Mouse (Mus musculus): Measurements from ENCODE around the gene Agt. TPM values are rescaled to one million over a fixed set of nuclear protein-coding genes. Genes with fewer than 3 reads are reported as not detected.

Gene Agt
- polyA plus RNA-seq, 1 experiment from 2014 or later = 0.18 TPM

DNA sequence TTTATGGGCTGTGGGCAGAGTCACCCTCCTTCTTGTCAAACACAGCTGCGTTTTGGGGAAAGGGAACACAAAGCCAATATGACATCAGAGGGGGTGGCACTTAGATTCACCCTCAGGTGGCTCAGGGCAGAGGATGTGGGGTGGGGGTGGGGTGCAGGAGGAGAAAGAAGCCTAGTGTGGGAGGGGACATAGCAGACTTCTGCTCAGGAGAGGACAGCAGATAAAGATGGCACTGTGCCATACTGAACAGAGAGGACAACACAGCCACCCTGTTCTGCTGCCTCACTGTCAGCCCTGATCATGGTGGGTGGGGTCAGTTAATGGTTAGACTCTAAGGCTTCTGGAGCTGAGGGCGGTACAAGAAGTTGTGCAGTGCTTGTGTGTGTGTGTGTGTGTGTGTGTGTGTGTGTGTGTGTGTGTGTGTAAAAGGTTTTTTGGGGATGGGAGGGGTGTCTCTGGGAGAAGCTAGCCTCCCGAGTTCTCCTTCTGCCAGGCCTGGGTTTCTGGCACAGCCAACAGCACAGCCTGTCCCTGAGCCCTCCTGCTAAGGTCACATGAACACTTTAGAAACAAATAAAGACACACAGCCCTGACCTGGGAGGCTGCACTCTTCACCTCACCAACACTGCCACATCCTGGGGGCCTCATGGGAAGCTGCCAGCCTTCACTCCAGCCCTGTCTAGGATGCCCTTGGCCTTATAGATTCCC is 16.4 kb upstream of the Agt start:
- WGBS = 38% methylated on average over 3 of the region's 3 CpGs

DNA sequence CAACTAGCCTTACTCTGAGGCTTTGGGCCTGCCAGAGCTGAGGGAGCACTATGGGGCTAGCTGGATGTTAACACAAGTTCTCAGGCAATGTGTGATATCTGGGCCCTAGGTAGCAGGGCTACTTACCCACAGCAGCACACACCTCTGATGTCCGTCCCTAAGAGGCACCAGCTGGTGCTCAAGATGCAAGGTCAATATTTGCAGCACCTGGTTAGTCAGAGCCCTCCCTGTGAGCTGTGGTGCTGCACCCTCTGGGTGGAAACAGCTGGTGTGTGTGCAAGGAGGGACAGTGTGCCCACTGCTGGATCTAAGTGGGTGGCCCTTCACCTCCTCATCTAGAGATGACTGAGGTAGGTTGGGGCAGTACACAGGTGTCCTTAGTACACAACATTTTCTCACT is 7.2 kb upstream of the Agt start:
- Histone ChIP-seq H3K4me3 (replicated peaks; ENCODE audit: low read length) (no peak overlapping the region), H3K9ac (replicated peaks; ENCODE audit: low read depth, low read length) (no peak overlapping the region), H3K36me3 (ENCODE audit: control insufficient read depth, insufficient read depth) (no peaks in the 10 kb centered on the region), H3K27ac (ENCODE audit: low read length) (no peak overlapping the region), H3K27me3 (replicated peaks; ENCODE audit: control insufficient read depth, insufficient read depth, low read length) (no peaks in the 10 kb centered on the region), H3K4me2 (ENCODE audit: low read length) (no peak overlapping the region), H3K4me1 (replicated peaks; ENCODE audit: control insufficient read depth, insufficient read depth, low read length) (0 out of 2 replicates have a peak, but pooled peaks cover under 1% of the 10 kb centered on the region), H3K9me3 (ENCODE audit: control insufficient read depth, low read length) (no peaks in the 10 kb centered on the region)
- 79% methylated on average over 1 of the region's 1 CpGs for WGBS
- ATAC-seq = no peak

More for the DNA sequence above, 16.4 kb upstream of the Agt start:
- H3K27me3 ChIP-seq (replicated peaks; ENCODE audit: control insufficient read depth, insufficient read depth, low read length) = no peaks in the 10 kb centered on the region
- no peak overlapping the region for H3K4me3 ChIP-seq (replicated peaks; ENCODE audit: low read length)
- H3K27ac ChIP-seq (ENCODE audit: low read length) = no peak overlapping the region
- H3K4me1 ChIP-seq (replicated peaks; ENCODE audit: control insufficient read depth, insufficient read depth, low read length) = no peaks in the 10 kb centered on the region
- no peak overlapping the region for H3K4me2 ChIP-seq (ENCODE audit: low read length)
- H3K36me3 ChIP-seq (ENCODE audit: control insufficient read depth, insufficient read depth) = no peaks in the 10 kb centered on the region
- H3K9me3 ChIP-seq (ENCODE audit: control insufficient read depth, low read length) = no peaks in the 10 kb centered on the region
- no peak for ATAC-seq
- no peak overlapping the region for H3K9ac ChIP-seq (replicated peaks; ENCODE audit: low read depth, low read length)

DNA sequence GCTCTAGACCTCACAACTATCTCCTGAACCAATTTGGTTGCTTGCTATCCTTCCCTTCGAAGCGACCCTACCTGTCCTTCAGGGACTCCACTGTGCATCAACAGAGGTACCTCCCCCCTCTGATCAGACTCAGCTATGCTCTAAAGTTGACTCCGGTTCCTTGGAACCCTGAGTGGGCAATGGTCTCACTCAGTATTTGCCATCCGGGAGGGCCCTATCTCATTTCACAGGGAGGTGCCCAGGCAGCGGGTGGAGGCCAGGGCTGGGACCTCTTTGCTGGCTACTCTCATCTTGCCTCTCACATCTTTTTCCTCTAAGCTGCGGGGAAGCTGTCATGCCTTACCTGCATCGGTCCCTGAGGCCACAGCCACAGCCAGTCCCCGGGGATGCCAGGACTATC is 6.3 kb upstream of the Agt start, which contains the start of gene Capn9:
Capn9 (plus strand) TSS at position 301 of the 400 bp plus-strand sequence.
- Histone ChIP-seq H3K9me3 (ENCODE audit: control insufficient read depth, low read length) (no peaks in the 10 kb centered on the region), H3K9ac (replicated peaks; ENCODE audit: low read depth, low read length) (no peak within 1 kb of the TSS), H3K4me3 (replicated peaks; ENCODE audit: low read length) (no peak within 1 kb of the TSS), H3K4me1 (replicated peaks; ENCODE audit: control insufficient read depth, insufficient read depth, low read length) (0 out of 2 replicates have a peak, but pooled peaks cover 4% of the 10 kb centered on the region), H3K27ac (ENCODE audit: low read length) (no peak within 1 kb of the TSS), H3K36me3 (ENCODE audit: control insufficient read depth, insufficient read depth) (no peaks in the 10 kb centered on the region), H3K4me2 (ENCODE audit: low read length) (no peak within 1 kb of the TSS), H3K27me3 (replicated peaks; ENCODE audit: control insufficient read depth, insufficient read depth, low read length) (no peaks in the 10 kb centered on the region)
- WGBS = 92% methylated on average over 8 of the region's 8 CpGs
- no peak for ATAC-seq

DNA sequence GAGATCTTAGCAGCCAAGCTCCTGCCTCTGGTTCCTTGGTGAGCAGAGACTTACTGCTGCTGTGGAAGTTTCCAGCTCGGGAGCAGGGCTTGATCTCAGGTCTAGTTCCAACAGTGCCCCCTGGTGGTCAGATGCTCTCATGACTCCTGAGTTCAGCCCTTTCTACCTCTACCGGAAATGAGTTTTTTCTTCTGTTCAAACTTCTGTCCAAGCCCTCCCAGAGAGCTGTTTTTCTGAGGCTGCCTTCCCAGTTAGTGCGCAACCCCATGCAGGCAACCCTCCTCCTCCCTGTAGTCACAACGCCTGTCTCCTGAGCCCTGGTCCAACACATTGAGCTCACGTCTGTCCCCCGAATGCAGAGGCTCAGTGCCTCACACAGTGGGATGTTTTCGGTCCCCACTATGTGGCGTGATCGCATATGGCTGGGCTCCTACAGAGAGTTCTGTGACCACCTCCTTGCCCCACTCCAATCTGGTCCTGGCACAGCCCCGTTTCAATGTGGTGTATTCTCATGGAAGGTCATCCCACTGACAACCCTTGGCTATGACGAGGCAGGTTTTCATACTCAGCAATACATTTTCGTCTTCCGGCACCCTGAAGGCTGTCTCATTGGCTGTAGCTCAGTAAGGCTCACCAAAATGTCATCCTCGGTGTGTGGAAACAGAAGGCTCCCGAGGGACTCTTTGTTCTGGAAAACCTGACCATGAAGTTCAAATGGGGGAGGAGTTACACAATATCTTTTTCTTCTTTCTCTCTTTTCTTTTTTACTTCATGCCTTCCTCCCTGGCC is 4.2 kb upstream of the Agt start:
- Histone ChIP-seq H3K27ac (ENCODE audit: low read length) (no peak overlapping the region), H3K4me2 (ENCODE audit: low read length) (no peak overlapping the region), H3K4me1 (replicated peaks; ENCODE audit: control insufficient read depth, insufficient read depth, low read length) (0 out of 2 replicates have a peak, but pooled peaks cover 4% of the 10 kb centered on the region), H3K4me3 (replicated peaks; ENCODE audit: low read length) (no peak overlapping the region), H3K9me3 (ENCODE audit: control insufficient read depth, low read length) (no peaks in the 10 kb centered on the region), H3K36me3 (ENCODE audit: control insufficient read depth, insufficient read depth) (no peaks in the 10 kb centered on the region), H3K9ac (replicated peaks; ENCODE audit: low read depth, low read length) (no peak overlapping the region), H3K27me3 (replicated peaks; ENCODE audit: control insufficient read depth, insufficient read depth, low read length) (no peaks in the 10 kb centered on the region)
- peak; percentile 33; the same call in 1 of the 2 replicates for ATAC-seq
- WGBS = 66% methylated on average over 15 of the region's 15 CpGs

DNA sequence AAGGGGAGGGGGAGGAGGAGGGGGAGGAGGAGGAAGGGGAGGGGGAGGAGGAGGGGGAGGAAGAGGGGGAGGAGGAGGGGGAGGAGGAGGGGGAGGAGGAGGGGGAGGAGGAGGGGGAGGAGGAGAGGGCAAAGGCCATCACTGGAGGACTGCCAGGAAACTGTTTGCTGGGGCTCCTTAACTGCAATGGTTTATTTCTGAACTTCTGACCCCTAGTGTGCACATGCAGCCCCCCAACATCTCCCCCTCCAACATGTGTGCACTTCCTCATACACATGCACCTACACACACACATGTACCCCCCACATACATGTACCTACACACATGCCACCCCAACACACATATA is 2.9 kb upstream of the Agt start:
- H3K27me3 ChIP-seq (replicated peaks; ENCODE audit: control insufficient read depth, insufficient read depth, low read length) = no peaks in the 10 kb centered on the region
- no peak overlapping the region for H3K9ac ChIP-seq (replicated peaks; ENCODE audit: low read depth, low read length)
- no peaks in the 10 kb centered on the region for H3K36me3 ChIP-seq (ENCODE audit: control insufficient read depth, insufficient read depth)
- no peak overlapping the region for H3K4me3 ChIP-seq (replicated peaks; ENCODE audit: low read length)
- no peaks in the 10 kb centered on the region for H3K9me3 ChIP-seq (ENCODE audit: control insufficient read depth, low read length)
- H3K27ac ChIP-seq (ENCODE audit: low read length) = no peak overlapping the region
- H3K4me2 ChIP-seq (ENCODE audit: low read length) = no peak overlapping the region
- no peak for ATAC-seq
- H3K4me1 ChIP-seq (replicated peaks; ENCODE audit: control insufficient read depth, insufficient read depth, low read length) = 0 out of 2 replicates have a peak, but pooled peaks cover 4% of the 10 kb centered on the region

DNA sequence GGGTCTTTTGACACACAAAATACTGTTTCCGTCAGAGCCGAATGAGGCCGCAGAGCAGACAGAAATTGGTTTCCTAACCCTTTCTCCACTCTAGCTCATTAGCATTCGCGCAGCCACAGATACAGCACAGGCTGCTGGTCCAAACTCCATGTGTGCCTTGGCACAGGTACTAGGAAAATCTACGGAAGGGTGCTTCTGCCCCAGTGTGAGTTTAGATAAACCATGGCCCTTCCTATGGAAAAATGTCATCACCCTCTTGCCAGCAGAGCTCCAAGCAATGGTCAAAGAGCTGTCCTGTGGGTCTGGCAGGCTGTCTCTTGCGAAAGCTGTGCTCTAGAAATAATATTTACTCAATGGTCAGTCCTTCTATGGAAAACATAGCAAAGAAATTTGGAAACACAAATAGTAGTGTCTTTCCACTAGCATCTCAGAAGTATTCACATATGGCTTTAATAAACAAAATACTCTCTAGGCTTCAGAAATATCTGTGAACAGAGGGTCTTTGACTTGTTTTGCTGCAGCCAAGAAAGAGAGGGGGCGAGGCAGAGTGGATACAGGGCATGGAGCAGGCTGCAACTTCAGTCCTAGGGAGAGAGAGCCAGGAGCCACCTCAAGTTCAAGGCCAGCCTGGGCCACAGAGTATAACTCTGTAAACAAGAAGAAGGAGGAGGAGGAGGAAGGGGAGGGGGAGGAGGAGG is 2.4 kb upstream of the Agt start:
- no peak overlapping the region for H3K9ac ChIP-seq (replicated peaks; ENCODE audit: low read depth, low read length)
- H3K9me3 ChIP-seq (ENCODE audit: control insufficient read depth, low read length) = no peaks in the 10 kb centered on the region
- no peak overlapping the region for H3K4me2 ChIP-seq (ENCODE audit: low read length)
- H3K4me3 ChIP-seq (replicated peaks; ENCODE audit: low read length) = no peak overlapping the region
- no peaks in the 10 kb centered on the region for H3K36me3 ChIP-seq (ENCODE audit: control insufficient read depth, insufficient read depth)
- H3K4me1 ChIP-seq (replicated peaks; ENCODE audit: control insufficient read depth, insufficient read depth, low read length) = 0 out of 2 replicates have a peak, but pooled peaks cover 4% of the 10 kb centered on the region
- WGBS = 67% methylated on average over 8 of the region's 8 CpGs
- H3K27me3 ChIP-seq (replicated peaks; ENCODE audit: control insufficient read depth, insufficient read depth, low read length) = no peaks in the 10 kb centered on the region
- ATAC-seq = no peak
- no peak overlapping the region for H3K27ac ChIP-seq (ENCODE audit: low read length)

DNA sequence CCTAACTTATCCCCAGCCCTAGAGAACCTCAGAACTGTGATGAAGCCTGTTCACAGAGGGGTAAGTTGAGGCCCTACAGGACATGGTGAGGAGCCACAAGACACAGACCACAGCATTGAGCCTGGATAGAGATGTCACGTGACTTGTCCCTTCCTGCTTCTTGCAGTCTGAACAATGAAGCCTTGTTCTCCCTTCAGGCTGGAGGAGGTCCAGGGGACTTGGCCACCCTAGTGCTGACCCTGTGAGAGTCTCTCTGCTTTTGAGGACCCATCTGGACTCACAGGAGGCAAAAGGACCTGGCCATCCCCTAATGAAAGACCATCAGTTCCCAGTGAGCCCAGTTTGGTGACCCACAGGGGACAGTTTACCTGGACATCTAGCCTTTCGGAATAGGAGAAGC is 406 bp downstream of the Agt start:
- 57% methylated on average over 2 of the region's 2 CpGs for WGBS
- Histone ChIP-seq H3K4me2 (ENCODE audit: low read length) (no peak overlapping the region), H3K4me1 (replicated peaks; ENCODE audit: control insufficient read depth, insufficient read depth, low read length) (0 out of 2 replicates have a peak, but pooled peaks cover 4% of the 10 kb centered on the region), H3K27ac (ENCODE audit: low read length) (no peak overlapping the region), H3K9ac (replicated peaks; ENCODE audit: low read depth, low read length) (no peak overlapping the region), H3K4me3 (replicated peaks; ENCODE audit: low read length) (no peak overlapping the region), H3K36me3 (ENCODE audit: control insufficient read depth, insufficient read depth) (no peaks in the 10 kb centered on the region), H3K27me3 (replicated peaks; ENCODE audit: control insufficient read depth, insufficient read depth, low read length) (no peaks in the 10 kb centered on the region), H3K9me3 (ENCODE audit: control insufficient read depth, low read length) (no peaks in the 10 kb centered on the region)
- ATAC-seq = no peak

DNA sequence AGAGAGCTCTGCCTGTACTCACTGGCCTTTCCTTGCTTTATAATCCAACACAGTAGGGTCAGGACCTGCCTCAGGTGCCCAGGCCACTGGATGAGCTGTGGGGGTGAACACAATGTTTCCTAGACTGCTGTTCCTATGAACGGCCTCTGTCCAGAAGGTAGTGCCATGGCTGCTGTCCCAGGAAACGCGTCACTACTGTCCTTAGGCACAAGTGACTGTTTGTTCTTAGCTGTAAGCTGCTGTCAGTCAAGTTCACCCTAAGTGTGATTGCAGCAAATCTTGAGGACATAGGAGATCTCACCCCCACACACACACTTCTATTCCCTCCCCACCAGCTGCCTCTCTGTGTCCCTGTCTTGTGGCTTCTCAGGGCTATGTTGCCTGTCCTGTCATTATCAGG is 1.9 kb downstream of the Agt start:
- no peak overlapping the region for H3K9ac ChIP-seq (replicated peaks; ENCODE audit: low read depth, low read length)
- H3K9me3 ChIP-seq (ENCODE audit: control insufficient read depth, low read length) = no peaks in the 10 kb centered on the region
- 0 out of 2 replicates have a peak, but pooled peaks cover 4% of the 10 kb centered on the region for H3K4me1 ChIP-seq (replicated peaks; ENCODE audit: control insufficient read depth, insufficient read depth, low read length)
- no peak overlapping the region for H3K27ac ChIP-seq (ENCODE audit: low read length)
- no peak overlapping the region for H3K4me2 ChIP-seq (ENCODE audit: low read length)
- ATAC-seq = no peak
- 87% methylated on average over 3 of the region's 3 CpGs for WGBS
- no peaks in the 10 kb centered on the region for H3K27me3 ChIP-seq (replicated peaks; ENCODE audit: control insufficient read depth, insufficient read depth, low read length)
- H3K36me3 ChIP-seq (ENCODE audit: control insufficient read depth, insufficient read depth) = no peaks in the 10 kb centered on the region
- H3K4me3 ChIP-seq (replicated peaks; ENCODE audit: low read length) = no peak overlapping the region

DNA sequence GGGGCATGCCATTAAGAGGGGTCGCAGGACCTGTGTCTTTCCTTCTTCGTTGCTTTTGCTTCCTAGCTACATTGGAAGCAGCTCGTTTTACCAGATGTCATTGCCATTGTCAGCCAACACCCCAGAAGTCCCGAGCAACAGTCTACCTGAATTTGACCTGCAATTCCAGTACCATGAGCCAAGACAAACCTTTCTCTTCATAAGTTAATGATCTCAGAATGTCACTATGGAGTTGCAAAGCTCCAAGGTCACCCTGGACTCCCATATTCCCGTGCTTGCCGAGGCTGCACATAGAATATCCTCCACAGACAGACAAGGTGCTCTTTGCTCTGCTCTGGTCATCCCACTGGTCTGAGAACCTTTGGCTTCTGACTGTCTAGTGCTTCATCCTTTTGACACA is 2.4 kb downstream of the Agt start:
- Histone ChIP-seq H3K9ac (replicated peaks; ENCODE audit: low read depth, low read length) (no peak overlapping the region), H3K4me2 (ENCODE audit: low read length) (no peak overlapping the region), H3K27me3 (replicated peaks; ENCODE audit: control insufficient read depth, insufficient read depth, low read length) (no peaks in the 10 kb centered on the region), H3K36me3 (ENCODE audit: control insufficient read depth, insufficient read depth) (no peaks in the 10 kb centered on the region), H3K27ac (ENCODE audit: low read length) (no peak overlapping the region), H3K4me3 (replicated peaks; ENCODE audit: low read length) (no peak overlapping the region), H3K9me3 (ENCODE audit: control insufficient read depth, low read length) (no peaks in the 10 kb centered on the region), H3K4me1 (replicated peaks; ENCODE audit: control insufficient read depth, insufficient read depth, low read length) (0 out of 2 replicates have a peak, but pooled peaks cover 4% of the 10 kb centered on the region)
- 91% methylated on average over 6 of the region's 6 CpGs for WGBS
- ATAC-seq = no peak
